Mouse (Mus musculus) hindbrain, embryonic 10.5 days (tissue): ENCODE data around the gene Nup62. TPM values are rescaled to one million over a fixed set of nuclear protein-coding genes. Genes with fewer than 3 reads are reported as not detected.
A peak's percentile ranks its signal among the peaks of the same experiment; 100 is the strongest.

ENCODE experiments used
- DNase-seq: peaks from one replicate; pipeline ENCODE4 v3.0.0-alpha.2; 2017; ENCODE audit warnings: low spot score
- H3K27ac ChIP-seq: fragments of 300-500 bp; sonication (generic); 2 replicates; pipeline ENCODE4 v1.5.1; 2016; ENCODE audit warnings: mild to moderate bottlenecking, moderate library complexity
- H3K27me3 ChIP-seq: fragments of 300-500 bp; sonication (generic); 2 replicates; pipeline ENCODE4 v1.6.1; 2016; ENCODE audit warnings: mild to moderate bottlenecking; ENCODE audit not compliant: poor library complexity, insufficient read depth, severe bottlenecking
- H3K36me3 ChIP-seq: fragments of 300-500 bp; sonication (generic); 2 replicates; pipeline ENCODE4 v1.6.1; 2016; ENCODE audit warnings: mild to moderate bottlenecking, moderate library complexity
- H3K4me1 ChIP-seq: fragments of 300-500 bp; sonication (generic); replicated peaks from 2 replicates; pipeline ENCODE4 v1.6.1; 2016; ENCODE audit warnings: mild to moderate bottlenecking
- H3K4me3 ChIP-seq: fragments of 300-500 bp; sonication (generic); 2 replicates; pipeline ENCODE4 v1.5.1; 2016; ENCODE audit warnings: mild to moderate bottlenecking, moderate library complexity
- H3K9me3 ChIP-seq: fragments of 300-500 bp; sonication (generic); 2 replicates; pipeline ENCODE4 v1.6.1; 2016; ENCODE audit warnings: mild to moderate bottlenecking, moderate library complexity
- WGBS: fragments of 180-500 bp; shearing (Covaris S2); methylation state at CpG from one replicate; pipeline ENCODE4 v1.1.7; 2016; 5-methylcytosine and 5-hydroxymethylcytosine counted together
- polyA plus RNA-seq: library from polyadenylated mRNA; unstranded; fragments of >200 nt; fragmentation: Nextera tagmentation; extraction: Ambion mirVana; gene quantifications from 2 replicates; pipeline ENCODE4 v1.2.1, GENCODE M21; 2016

Gene Nup62
- polyA plus RNA-seq, 1 experiment from 2014 or later = 135 TPM

DNA sequence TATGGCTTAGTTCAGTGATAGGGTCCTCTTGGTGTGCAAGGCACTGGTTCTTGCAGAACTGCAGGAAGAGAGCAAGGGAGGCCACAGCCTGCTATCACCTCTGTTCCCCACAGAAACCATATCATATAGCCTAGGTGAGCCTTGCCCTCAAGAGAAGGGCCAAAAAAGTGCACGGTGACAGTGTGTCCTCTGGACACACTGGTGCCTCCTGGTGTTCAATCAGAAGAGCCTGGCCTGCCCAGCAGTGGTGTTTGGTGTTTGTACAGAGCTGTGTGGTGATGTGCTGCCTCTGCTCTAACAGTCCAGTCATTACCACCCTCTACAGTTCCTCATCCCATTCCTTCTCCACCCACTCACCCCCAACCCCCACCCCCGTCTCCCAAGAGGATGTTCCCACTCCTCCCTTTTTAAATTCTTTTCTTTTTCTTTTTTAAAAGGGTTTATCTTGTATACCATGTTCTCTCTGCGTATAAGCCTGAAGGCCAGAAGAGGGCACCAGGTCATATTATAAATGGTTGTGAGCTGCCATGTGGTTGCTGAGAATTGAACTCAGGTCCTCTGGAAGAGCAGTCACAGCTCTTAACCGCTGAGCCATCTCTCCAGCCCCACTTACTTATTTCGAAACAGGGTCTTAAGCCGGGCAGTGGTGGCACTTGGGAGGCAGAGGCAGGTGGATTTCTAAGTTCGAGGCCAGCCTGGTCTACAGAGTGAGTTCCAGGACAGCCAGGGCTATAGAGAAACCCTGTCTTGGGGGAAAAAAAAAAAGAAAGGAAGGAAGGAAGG is 6.0 kb downstream of the Nup62 start:
- 87% methylated on average over 7 of the region's 7 CpGs for WGBS
- H3K36me3 ChIP-seq = peaks cover 63% of the 10 kb centered on the region

DNA sequence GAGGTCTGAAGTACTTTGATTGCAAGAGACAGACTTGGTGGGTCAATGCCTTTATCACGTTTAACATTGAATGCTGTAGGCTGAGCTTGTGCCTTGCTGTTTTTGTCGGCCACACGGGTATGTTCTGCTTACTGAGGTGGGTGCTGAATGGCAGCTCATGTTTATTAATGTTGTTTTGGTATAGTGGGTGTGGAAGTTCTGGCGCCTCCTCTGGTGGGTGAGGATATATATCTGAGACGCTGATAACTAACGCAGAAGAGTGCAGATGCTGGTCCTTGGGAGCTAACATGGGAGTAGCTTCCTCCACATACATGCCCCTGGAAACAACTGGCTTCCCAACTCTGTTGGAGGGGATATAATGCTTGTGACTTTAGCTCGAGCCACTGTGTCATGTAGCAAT is 7.5 kb downstream of the Nup62 start:
- Histone ChIP-seq H3K36me3 (peaks cover 74% of the 10 kb centered on the region), H3K4me1 (peaks cover 51% of the 10 kb centered on the region)

More for the DNA sequence above, 6.0 kb downstream of the Nup62 start:
- H3K4me1 ChIP-seq = peaks cover 65% of the 10 kb centered on the region
- no peaks in the 10 kb centered on the region for H3K27me3 ChIP-seq
- no peaks in the 10 kb centered on the region for H3K9me3 ChIP-seq
- H3K4me3 ChIP-seq = no peak overlapping the region
- no peak overlapping the region for H3K27ac ChIP-seq
- no peak for DNase-seq

DNA sequence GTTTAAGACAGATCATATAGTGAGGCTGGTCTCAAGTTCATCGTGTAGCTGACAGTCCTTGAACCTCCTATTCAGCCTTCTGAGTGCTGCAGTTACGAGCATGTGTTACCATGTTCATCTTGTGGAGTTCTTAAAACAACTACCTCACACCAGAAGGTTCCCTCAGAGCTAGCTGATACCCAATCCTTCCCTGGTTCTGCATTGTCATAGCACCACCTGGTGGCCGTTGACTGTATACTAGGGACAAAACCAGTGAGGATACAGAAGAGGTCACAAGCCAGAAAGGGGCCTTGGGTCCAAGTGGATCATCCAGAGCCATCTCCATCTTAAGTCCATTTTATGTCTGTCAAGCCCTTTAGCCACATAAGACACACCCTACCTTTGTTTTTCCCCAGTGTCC is 9.0 kb downstream of the Nup62 start:
- no peak overlapping the region for H3K4me3 ChIP-seq
- DNase-seq = peak; percentile 77
- WGBS = 35% methylated on average over 3 of the region's 3 CpGs
- peaks cover 75% of the 10 kb centered on the region for H3K36me3 ChIP-seq
- H3K4me1 ChIP-seq = peaks cover 41% of the 10 kb centered on the region
- no peak overlapping the region for H3K27ac ChIP-seq
- no peaks in the 10 kb centered on the region for H3K9me3 ChIP-seq
- no peaks in the 10 kb centered on the region for H3K27me3 ChIP-seq

More for the DNA sequence above, 7.5 kb downstream of the Nup62 start:
- Histone ChIP-seq H3K27me3 (no peaks in the 10 kb centered on the region), H3K9me3 (no peaks in the 10 kb centered on the region), H3K4me3 (no peak overlapping the region), H3K27ac (no peak overlapping the region)
- no peak for DNase-seq
- WGBS = 46% methylated on average over 7 of the region's 7 CpGs

DNA sequence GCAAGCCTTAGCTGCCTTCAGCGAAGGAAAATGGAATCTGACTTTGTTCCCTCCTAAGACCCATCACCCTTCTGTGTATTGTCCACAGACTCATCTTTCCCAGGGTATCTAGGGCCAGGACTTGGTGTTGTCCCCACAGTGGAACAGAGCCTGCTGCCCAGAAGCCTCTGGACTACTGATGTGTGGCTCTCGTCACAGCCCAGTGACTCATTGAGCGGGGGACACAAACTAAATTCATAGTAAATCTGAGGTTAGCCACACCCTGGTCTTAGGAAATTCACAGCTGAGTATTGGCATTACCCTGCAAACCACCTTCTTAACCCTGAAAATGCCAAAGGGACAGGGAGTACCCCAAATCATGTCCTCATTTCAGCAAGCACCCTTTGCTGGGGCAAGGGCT is 10.9 kb downstream of the Nup62 start:
- Histone ChIP-seq H3K4me1 (peaks cover 27% of the 10 kb centered on the region), H3K36me3 (peaks cover 76% of the 10 kb centered on the region), H3K4me3 (no peak overlapping the region), H3K9me3 (no peaks in the 10 kb centered on the region), H3K27ac (no peak overlapping the region), H3K27me3 (no peaks in the 10 kb centered on the region)
- DNase-seq = no peak
- 92% methylated on average over 3 of the region's 3 CpGs for WGBS

DNA sequence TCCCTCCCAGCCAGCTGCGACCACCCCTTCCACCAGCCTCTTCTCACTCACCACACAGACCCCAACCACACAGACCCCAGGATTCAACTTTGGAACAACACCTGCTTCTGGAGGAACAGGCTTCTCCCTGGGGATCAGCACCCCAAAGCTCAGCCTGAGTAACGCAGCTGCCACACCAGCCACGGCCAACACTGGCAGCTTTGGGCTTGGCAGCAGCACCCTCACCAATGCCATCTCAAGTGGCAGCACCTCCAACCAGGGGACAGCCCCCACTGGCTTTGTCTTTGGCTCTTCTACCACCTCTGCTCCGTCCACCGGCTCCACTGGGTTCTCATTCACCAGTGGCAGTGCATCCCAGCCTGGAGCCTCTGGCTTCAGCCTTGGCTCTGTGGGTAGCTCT is 12.8 kb downstream of the Nup62 start:
- WGBS = 93% methylated on average over 5 of the region's 5 CpGs
- H3K9me3 ChIP-seq = no peaks in the 10 kb centered on the region
- H3K36me3 ChIP-seq = peaks cover 74% of the 10 kb centered on the region
- no peak overlapping the region for H3K4me3 ChIP-seq
- no peak overlapping the region for H3K27ac ChIP-seq
- DNase-seq = no peak
- H3K4me1 ChIP-seq = peaks cover 16% of the 10 kb centered on the region
- no peaks in the 10 kb centered on the region for H3K27me3 ChIP-seq

DNA sequence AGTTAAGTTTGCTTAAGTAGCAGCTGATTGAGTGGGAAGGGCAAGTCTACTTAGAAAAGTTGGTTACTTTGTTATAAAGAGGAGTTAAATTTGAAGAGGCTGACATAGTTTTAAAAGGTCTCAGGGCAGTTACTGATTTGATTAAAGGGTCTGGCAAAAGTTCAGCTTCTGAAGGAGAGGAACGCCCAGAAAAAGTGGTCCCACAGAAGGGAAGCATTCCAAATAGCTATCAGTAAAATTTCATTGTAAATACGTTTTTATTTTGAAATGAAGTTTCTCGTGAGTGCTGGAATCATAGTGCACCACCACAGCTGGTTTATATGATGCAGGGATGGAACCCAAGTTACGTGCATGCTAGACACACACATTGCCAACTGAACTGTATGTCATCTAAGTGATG is 16.9 kb downstream of the Nup62 start:
- DNase-seq = no peak
- Histone ChIP-seq H3K27me3 (peaks cover 3% of the 10 kb centered on the region; the same call in 1 of the 2 replicates), H3K9me3 (no peaks in the 10 kb centered on the region), H3K27ac (no peak overlapping the region), H3K4me1 (peaks cover 5% of the 10 kb centered on the region; the same call in 1 of the 2 replicates), H3K4me3 (no peak overlapping the region), H3K36me3 (peaks cover 49% of the 10 kb centered on the region)
- WGBS = 87% methylated on average over 4 of the region's 4 CpGs

DNA sequence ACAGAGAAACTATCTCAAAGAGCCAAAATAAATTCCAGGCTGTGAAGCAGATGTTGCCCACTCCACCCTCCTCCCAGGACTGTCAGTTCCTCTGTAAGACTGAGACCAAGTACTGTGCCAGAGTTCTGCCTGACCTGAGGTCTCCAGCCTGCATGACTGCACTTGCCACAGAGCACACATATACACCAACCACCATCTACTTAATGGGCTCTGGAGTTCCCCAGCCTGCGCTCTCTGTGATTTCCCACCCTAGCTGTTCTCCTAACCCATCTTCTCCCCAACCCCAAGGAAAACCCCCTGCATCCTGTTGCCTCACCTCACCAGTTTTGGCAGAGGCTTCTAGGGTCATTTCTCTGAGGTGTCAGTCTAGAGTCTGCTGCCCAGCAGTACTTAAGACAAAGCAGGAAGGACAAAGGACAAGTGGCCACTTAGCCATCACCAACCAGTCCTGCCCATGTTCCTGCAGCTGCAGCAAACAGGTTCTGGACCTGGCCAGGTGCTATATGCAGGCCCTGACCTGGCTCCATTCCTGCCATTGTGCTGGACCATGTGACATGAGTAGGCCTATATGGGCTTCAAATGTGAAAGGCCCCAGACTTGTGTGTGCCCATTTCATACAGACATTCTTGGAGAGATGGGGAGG is 19.6 kb downstream of the Nup62 start:
- 94% methylated on average over 1 of the region's 1 CpGs for WGBS
- no peak for DNase-seq
- H3K27me3 ChIP-seq = peaks cover 30% of the 10 kb centered on the region
- no peak overlapping the region for H3K27ac ChIP-seq
- H3K4me3 ChIP-seq = no peak overlapping the region
- peaks cover 34% of the 10 kb centered on the region for H3K36me3 ChIP-seq
- H3K9me3 ChIP-seq = no peaks in the 10 kb centered on the region
- H3K4me1 ChIP-seq = peaks cover 16% of the 10 kb centered on the region

DNA sequence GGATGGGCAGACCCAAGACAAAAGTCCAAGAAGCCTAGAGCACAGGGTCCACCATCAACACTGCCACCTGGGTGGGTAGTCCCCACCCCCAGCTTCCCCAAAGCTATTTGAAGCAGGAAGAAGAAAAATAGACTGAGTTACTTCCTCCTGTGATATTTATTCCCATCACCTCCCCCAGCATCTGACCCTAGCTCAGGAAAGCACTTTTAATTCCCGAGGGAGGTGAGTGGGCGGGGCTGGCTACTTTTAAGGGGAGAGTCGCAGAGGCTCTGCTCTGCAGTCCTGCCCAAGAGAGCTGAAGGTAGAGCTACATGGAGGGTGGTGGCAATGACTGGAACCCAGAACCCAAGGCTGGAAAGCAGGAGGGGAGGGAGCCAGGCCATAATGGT is 20.1 kb downstream of the Nup62 start:
- H3K27me3 ChIP-seq = peaks cover 35% of the 10 kb centered on the region
- H3K36me3 ChIP-seq = peaks cover 34% of the 10 kb centered on the region
- H3K27ac ChIP-seq = no peak overlapping the region
- H3K4me1 ChIP-seq = peaks cover 16% of the 10 kb centered on the region
- no peak overlapping the region for H3K4me3 ChIP-seq
- DNase-seq = no peak
- H3K9me3 ChIP-seq = no peaks in the 10 kb centered on the region
- 62% methylated on average over 3 of the region's 3 CpGs for WGBS

DNA sequence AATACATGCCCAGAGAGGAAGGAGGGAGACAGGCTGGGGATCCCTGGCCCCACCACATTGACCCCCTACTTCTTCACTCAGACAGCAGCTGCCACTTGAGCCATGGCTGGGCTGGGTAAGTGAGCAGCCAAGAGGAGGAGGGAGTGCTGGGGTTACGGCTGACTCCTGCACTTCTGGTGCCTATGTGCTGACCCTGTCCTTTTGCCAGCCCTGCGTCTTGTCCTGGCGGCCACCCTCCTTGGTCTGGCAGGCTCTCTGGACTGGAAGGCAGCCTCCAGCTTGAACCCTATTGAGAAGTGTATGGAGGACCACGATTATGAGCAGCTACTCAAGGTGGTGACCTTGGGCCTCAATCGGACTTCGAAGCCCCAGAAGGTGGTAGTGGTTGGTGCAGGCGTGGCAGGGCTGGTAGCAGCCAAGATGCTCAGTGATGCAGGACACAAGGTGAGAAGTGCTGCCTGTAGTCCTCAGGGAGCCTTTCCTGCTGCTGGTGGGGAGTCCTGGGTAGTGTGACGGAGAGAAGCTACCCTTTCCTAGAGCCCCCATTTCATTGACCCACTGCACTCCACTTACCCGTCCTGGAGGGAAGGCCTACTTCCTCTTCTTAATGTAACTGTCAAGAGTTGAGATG is 20.6 kb downstream of the Nup62 start:
- Histone ChIP-seq H3K36me3 (peaks cover 34% of the 10 kb centered on the region), H3K9me3 (no peaks in the 10 kb centered on the region), H3K27ac (no peak overlapping the region), H3K4me1 (peaks cover 16% of the 10 kb centered on the region), H3K4me3 (no peak overlapping the region), H3K27me3 (peaks cover 40% of the 10 kb centered on the region)
- DNase-seq = no peak
- 81% methylated on average over 9 of the region's 9 CpGs for WGBS

DNA sequence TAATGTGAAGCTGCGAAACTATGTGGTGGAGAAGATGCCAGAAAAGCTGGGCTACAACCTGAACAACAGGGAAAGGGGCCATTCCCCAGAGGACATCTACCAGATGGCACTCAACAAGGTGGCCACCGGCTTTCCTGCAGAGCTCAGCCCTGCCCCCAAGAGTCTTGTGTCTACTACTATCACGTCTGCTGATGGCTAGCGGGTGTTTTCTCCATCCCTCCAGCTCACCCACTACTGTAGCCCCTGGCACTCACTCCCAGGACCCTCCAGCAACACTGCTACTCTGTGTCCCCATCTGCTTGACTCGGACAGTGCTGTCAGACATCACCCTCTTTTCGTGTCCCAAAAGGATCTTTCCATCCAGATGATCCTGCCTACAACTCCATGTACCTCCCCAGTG is 22.2 kb downstream of the Nup62 start:
- Histone ChIP-seq H3K36me3 (peaks cover 38% of the 10 kb centered on the region), H3K4me3 (no peak overlapping the region), H3K4me1 (peaks cover 16% of the 10 kb centered on the region), H3K9me3 (no peaks in the 10 kb centered on the region), H3K27ac (no peak overlapping the region), H3K27me3 (peaks cover 51% of the 10 kb centered on the region)
- WGBS = 83% methylated on average over 6 of the region's 6 CpGs
- DNase-seq = no peak

DNA sequence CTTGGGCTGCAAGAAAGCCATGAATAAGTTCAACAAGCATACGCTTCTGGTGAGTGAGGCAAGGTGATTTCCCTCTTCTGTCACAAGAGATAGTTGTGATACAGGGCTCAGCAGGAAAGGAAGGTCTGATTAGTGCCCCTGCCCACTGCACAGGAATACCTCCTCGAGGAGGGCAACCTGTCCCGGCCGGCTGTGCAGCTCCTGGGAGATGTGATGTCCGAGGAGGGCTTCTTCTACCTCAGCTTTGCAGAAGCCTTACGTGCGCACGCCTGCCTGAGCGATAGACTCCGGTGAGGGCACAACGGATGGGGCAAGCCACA is 23.2 kb downstream of the Nup62 start:
- peak overlapping the region; percentile 47 for H3K4me3 ChIP-seq
- H3K4me1 ChIP-seq = peaks cover 16% of the 10 kb centered on the region
- peaks cover 51% of the 10 kb centered on the region for H3K27me3 ChIP-seq
- no peak for DNase-seq
- peak overlapping the region; percentile 70; the same call in 1 of the 2 replicates for H3K27ac ChIP-seq
- H3K36me3 ChIP-seq = peaks cover 49% of the 10 kb centered on the region
- H3K9me3 ChIP-seq = no peaks in the 10 kb centered on the region
- WGBS = 28% methylated on average over 11 of the region's 11 CpGs

DNA sequence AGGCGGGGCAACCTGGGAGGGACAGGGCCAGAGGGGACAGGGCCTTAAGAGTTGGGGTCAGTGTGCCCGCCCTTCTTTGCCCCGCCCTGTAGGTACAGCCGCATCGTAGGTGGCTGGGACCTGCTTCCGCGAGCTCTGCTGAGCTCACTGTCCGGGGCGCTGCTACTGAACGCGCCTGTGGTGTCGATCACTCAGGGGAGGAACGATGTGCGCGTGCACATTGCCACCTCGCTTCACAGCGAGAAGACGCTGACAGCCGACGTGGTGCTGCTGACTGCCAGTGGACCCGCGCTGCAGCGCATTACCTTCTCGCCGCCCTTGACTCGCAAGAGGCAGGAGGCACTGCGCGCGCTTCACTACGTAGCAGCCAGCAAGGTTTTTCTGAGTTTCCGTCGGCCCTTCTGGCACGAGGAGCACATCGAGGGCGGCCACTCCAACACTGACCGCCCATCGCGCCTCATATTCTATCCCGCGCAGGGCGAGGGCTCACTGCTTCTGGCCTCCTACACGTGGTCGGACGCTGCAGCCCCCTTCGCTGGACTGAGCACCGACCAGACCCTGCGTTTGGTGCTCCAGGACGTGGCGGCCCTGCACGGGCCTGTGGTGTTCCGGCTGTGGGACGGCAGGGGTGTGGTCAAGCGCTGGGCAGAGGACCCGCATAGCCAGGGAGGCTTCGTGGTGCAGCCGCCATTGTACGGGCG is 23.8 kb downstream of the Nup62 start:
- Histone ChIP-seq H3K27ac (peak overlapping the region; percentile 70), H3K27me3 (peaks cover 51% of the 10 kb centered on the region), H3K4me1 (peaks cover 16% of the 10 kb centered on the region), H3K4me3 (peak overlapping the region; percentile 47), H3K36me3 (peaks cover 54% of the 10 kb centered on the region), H3K9me3 (no peaks in the 10 kb centered on the region)
- WGBS = 2% methylated on average over 58 of the region's 58 CpGs
- peak; percentile 51 for DNase-seq

DNA sequence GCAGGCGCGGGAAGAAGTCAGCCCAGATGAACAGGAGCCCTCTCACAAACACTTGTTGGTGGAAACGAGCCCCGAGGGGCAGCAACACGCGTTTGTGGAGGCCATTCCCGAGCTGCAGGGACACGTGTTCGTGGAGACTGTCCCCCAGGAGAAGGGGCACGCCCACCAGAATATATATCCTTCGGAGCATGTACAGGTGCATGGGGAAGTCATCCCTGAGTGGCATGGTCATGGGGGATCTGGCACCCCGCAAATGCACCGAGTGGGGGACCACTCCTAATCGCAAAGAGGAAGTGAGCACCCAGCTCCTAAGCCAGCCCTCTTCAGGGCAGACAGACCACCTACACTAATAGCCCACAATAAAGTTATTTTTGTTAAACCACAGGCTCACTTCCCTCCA is 24.5 kb downstream of the Nup62 start:
- H3K27me3 ChIP-seq = peaks cover 51% of the 10 kb centered on the region
- WGBS = 59% methylated on average over 14 of the region's 14 CpGs
- H3K9me3 ChIP-seq = no peaks in the 10 kb centered on the region
- no peak overlapping the region for H3K27ac ChIP-seq
- H3K4me1 ChIP-seq = peaks cover 16% of the 10 kb centered on the region
- no peak for DNase-seq
- H3K4me3 ChIP-seq = peak overlapping the region; percentile 47
- H3K36me3 ChIP-seq = peaks cover 62% of the 10 kb centered on the region
